Mouse (Mus musculus) MEL (cell line): Measurements from ENCODE around the gene Mcm9. TPM values are rescaled to one million over a fixed set of nuclear protein-coding genes. Genes with fewer than 3 reads are reported as not detected.
A peak's percentile ranks its signal among the peaks of the same experiment; 100 is the strongest.

Source experiments
- DNase-seq: peaks from one replicate; pipeline ENCODE4 v3.0.0; 2011; ENCODE audit warnings: low read depth, low spot score
- H3K27ac ChIP-seq: 2 replicates; pipeline ENCODE4 v1.5.1; 2012; ENCODE audit warnings: low read depth, mild to moderate bottlenecking, control low read depth, low read length, moderate library complexity; ENCODE audit not compliant: control insufficient read depth
- H3K27me3 ChIP-seq, 2 experiments: fragments of 150-350 bp in 1 of 2; sonication (generic) in 1 of 2; 2 replicates each; pipeline ENCODE4 v1.6.1; 2012; ENCODE audit warnings: low read length in 2 of 2, mild to moderate bottlenecking in 2 of 2, improper control_type of control experiment in 1 of 2, moderate library complexity in 1 of 2; ENCODE audit not compliant: insufficient read depth in 2 of 2, control insufficient read depth in 1 of 2
- H3K36me3 ChIP-seq, 2 experiments: 2 replicates each; pipeline ENCODE4 v1.6.1; 2012 to 2014; ENCODE audit warnings: low read length in 2 of 2, improper control_type of control experiment in 1 of 2, inconsistent platforms in 1 of 2, mild to moderate bottlenecking in 1 of 2; ENCODE audit not compliant: insufficient read depth in 2 of 2, control insufficient read depth in 1 of 2
- H3K4me1 ChIP-seq, 2 experiments: fragments of 150-350 bp in 1 of 2; sonication (generic) in 1 of 2; 2 replicates each; pipeline ENCODE4 v1.6.1; 2012; ENCODE audit warnings: low read length in 2 of 2, improper control_type of control experiment in 1 of 2, mild to moderate bottlenecking in 1 of 2; ENCODE audit not compliant: insufficient read depth in 2 of 2, control insufficient read depth in 1 of 2
- H3K4me3 ChIP-seq, 2 experiments: fragments of 150-350 bp in 1 of 2; sonication (generic) in 1 of 2; 2 replicates each; pipeline ENCODE4 v1.5.1; 2012; ENCODE audit warnings: low read depth in 2 of 2, low read length in 2 of 2, mild to moderate bottlenecking in 2 of 2, moderate library complexity in 2 of 2, control low read depth in 1 of 2, improper control_type of control experiment in 1 of 2; ENCODE audit not compliant: control insufficient read depth in 1 of 2, insufficient read depth in 1 of 2
- H3K79me2 ChIP-seq: 2 replicates; pipeline ENCODE4 v1.6.1; 2012; ENCODE audit warnings: mild to moderate bottlenecking, low read length, moderate library complexity; ENCODE audit not compliant: control insufficient read depth, poor library complexity, insufficient read depth
- H3K9ac ChIP-seq: 2 replicates; pipeline ENCODE4 v1.6.1; 2012; ENCODE audit warnings: low read depth, mild to moderate bottlenecking, control low read depth, low read length, moderate library complexity; ENCODE audit not compliant: control insufficient read depth, poor library complexity, severe bottlenecking
- H3K9me3 ChIP-seq: fragments of 150-350 bp; sonication (generic); replicated peaks from 2 replicates; pipeline ENCODE4 v1.6.1; 2012; ENCODE audit warnings: mild to moderate bottlenecking, low read length, improper control_type of control experiment, moderate library complexity; ENCODE audit not compliant: insufficient read depth
- BHLHE40 ChIP-seq: IDR thresholded peaks from 2 replicates; pipeline ENCODE4 v1.6.1; 2012; ENCODE audit warnings: low read depth, mild to moderate bottlenecking, inconsistent platforms, low read length, improper control_type of control experiment, borderline replicate concordance
- CHD1 ChIP-seq: IDR thresholded peaks from 2 replicates; pipeline ENCODE4 v1.6.1; 2012; ENCODE audit warnings: low read depth, mild to moderate bottlenecking, inconsistent platforms, low read length, improper control_type of control experiment
- CHD2 ChIP-seq: IDR thresholded peaks from 2 replicates; pipeline ENCODE4 v1.6.1; 2011; ENCODE audit warnings: low read length, improper control_type of control experiment
- CTCF ChIP-seq, 3 experiments: IDR thresholded peaks in 2 of 3; conservative IDR thresholded peaks in 1 of 3; 2 replicates each; pipeline ENCODE4 v1.5.1; 2011 to 2012; ENCODE audit warnings: low read length in 3 of 3, low read depth in 2 of 3, mild to moderate bottlenecking in 2 of 3, improper control_type of control experiment in 1 of 3, inconsistent platforms in 1 of 3, mixed read lengths in 1 of 3, moderate library complexity in 1 of 3; ENCODE audit not compliant: control insufficient read depth in 1 of 3, insufficient read depth in 1 of 3, poor library complexity in 1 of 3, severe bottlenecking in 1 of 3
- E2F4 ChIP-seq: IDR thresholded peaks from 2 replicates; pipeline ENCODE4 v1.6.1; 2011; ENCODE audit warnings: low read depth, low read length, improper control_type of control experiment, borderline replicate concordance
- ELF1 ChIP-seq: IDR thresholded peaks from 2 replicates; pipeline ENCODE4 v1.6.1; 2014; ENCODE audit warnings: low read depth, mild to moderate bottlenecking, inconsistent platforms, low read length, improper control_type of control experiment, moderate library complexity
- ETS1 ChIP-seq: IDR thresholded peaks from 2 replicates; pipeline ENCODE4 v1.6.1; 2012; ENCODE audit warnings: low read depth, mild to moderate bottlenecking, inconsistent platforms, low read length, improper control_type of control experiment, moderate library complexity
- GABPA ChIP-seq: IDR thresholded peaks from 2 replicates; pipeline ENCODE4 v1.6.1; 2012; ENCODE audit warnings: low read depth, mild to moderate bottlenecking, inconsistent platforms, low read length, improper control_type of control experiment, moderate library complexity
- GATA1 ChIP-seq: IDR thresholded peaks from 2 replicates; pipeline ENCODE4 v1.6.1; 2011; ENCODE audit warnings: low read depth, low read length, improper control_type of control experiment
- HCFC1 ChIP-seq: IDR thresholded peaks from 2 replicates; pipeline ENCODE4 v1.6.1; 2012; ENCODE audit warnings: low read depth, mild to moderate bottlenecking, inconsistent platforms, low read length, improper control_type of control experiment, moderate library complexity
- JUND ChIP-seq: IDR thresholded peaks from 2 replicates; pipeline ENCODE4 v1.6.1; 2011; ENCODE audit warnings: low read depth, mild to moderate bottlenecking, improper control_type of control experiment, low read length
- KAT2A ChIP-seq: conservative IDR thresholded peaks from 2 replicates; pipeline ENCODE4 v1.6.1; 2012; ENCODE audit warnings: low read depth, low read length, improper control_type of control experiment, inconsistent platforms
- MAFK ChIP-seq: IDR thresholded peaks from 2 replicates; pipeline ENCODE4 v1.6.1; 2011; ENCODE audit warnings: low read depth, mild to moderate bottlenecking, low read length, improper control_type of control experiment, borderline replicate concordance
- MAX ChIP-seq: IDR thresholded peaks from 2 replicates; pipeline ENCODE4 v1.6.1; 2011; ENCODE audit warnings: low read length, improper control_type of control experiment
- MAZ ChIP-seq: IDR thresholded peaks from 2 replicates; pipeline ENCODE4 v1.6.1; 2012; ENCODE audit warnings: low read depth, mild to moderate bottlenecking, inconsistent platforms, low read length, improper control_type of control experiment
- MEF2A ChIP-seq: IDR thresholded peaks from 2 replicates; pipeline ENCODE4 v1.6.1; 2014; ENCODE audit warnings: low read depth, mild to moderate bottlenecking, inconsistent platforms, low read length, improper control_type of control experiment; ENCODE audit not compliant: poor library complexity, insufficient replicate concordance, severe bottlenecking; ENCODE audit errors: extremely low read depth
- MXI1 ChIP-seq: IDR thresholded peaks from 2 replicates; pipeline ENCODE4 v1.6.1; 2011; ENCODE audit warnings: mild to moderate bottlenecking, low read depth, low read length, improper control_type of control experiment
- MYB ChIP-seq: IDR thresholded peaks from 2 replicates; pipeline ENCODE4 v1.6.1; 2011; ENCODE audit warnings: mild to moderate bottlenecking, low read depth, low read length, improper control_type of control experiment
- MYC ChIP-seq: IDR thresholded peaks from 2 replicates; pipeline ENCODE4 v1.6.1; 2011; ENCODE audit warnings: low read depth, mild to moderate bottlenecking, low read length, improper control_type of control experiment, moderate library complexity
- NELFE ChIP-seq: IDR thresholded peaks from 2 replicates; pipeline ENCODE4 v1.6.1; 2011; ENCODE audit warnings: low read depth, low read length, improper control_type of control experiment
- NRF1 ChIP-seq: IDR thresholded peaks from 2 replicates; pipeline ENCODE4 v1.6.1; 2014; ENCODE audit warnings: low read depth, mild to moderate bottlenecking, inconsistent platforms, low read length, improper control_type of control experiment, moderate library complexity; ENCODE audit not compliant: poor library complexity, insufficient read depth, severe bottlenecking
- POLR2A ChIP-seq, 2 experiments: IDR thresholded peaks; 2 replicates each; pipeline ENCODE4 v1.6.1; 2011 to 2012; ENCODE audit warnings: low read length in 2 of 2, mild to moderate bottlenecking in 2 of 2, control low read depth in 1 of 2, improper control_type of control experiment in 1 of 2, low read depth in 1 of 2, moderate library complexity in 1 of 2; ENCODE audit not compliant: control insufficient read depth in 1 of 2, insufficient read depth in 1 of 2, poor library complexity in 1 of 2
- POLR2AphosphoS2 ChIP-seq: IDR thresholded peaks from 2 replicates; pipeline ENCODE4 v1.6.1; 2011; ENCODE audit warnings: low read length, improper control_type of control experiment
- RAD21 ChIP-seq: IDR thresholded peaks from 2 replicates; pipeline ENCODE4 v1.6.1; 2011; ENCODE audit warnings: mild to moderate bottlenecking, low read depth, low read length, improper control_type of control experiment
- SIN3A ChIP-seq: IDR thresholded peaks from 2 replicates; pipeline ENCODE4 v1.6.1; 2012; ENCODE audit warnings: low read length, improper control_type of control experiment, inconsistent platforms
- SMC3 ChIP-seq: IDR thresholded peaks from 2 replicates; pipeline ENCODE4 v1.6.1; 2011; ENCODE audit warnings: low read depth, low read length, improper control_type of control experiment
- TAL1 ChIP-seq: IDR thresholded peaks from 2 replicates; pipeline ENCODE4 v1.6.1; 2012; ENCODE audit warnings: mild to moderate bottlenecking, inconsistent platforms, low read length, moderate library complexity, mixed read lengths
- TBP ChIP-seq: IDR thresholded peaks from 2 replicates; pipeline ENCODE4 v1.8.0; 2011; ENCODE audit warnings: low read depth, low read length, improper control_type of control experiment
- TCF12 ChIP-seq: IDR thresholded peaks from 2 replicates; pipeline ENCODE4 v1.6.1; 2014; ENCODE audit warnings: low read depth, mild to moderate bottlenecking, inconsistent platforms, low read length, improper control_type of control experiment, moderate library complexity
- UBTF ChIP-seq: IDR thresholded peaks from 2 replicates; pipeline ENCODE4 v1.6.1; 2012; ENCODE audit warnings: low read depth, mild to moderate bottlenecking, inconsistent platforms, low read length, improper control_type of control experiment, moderate library complexity, borderline replicate concordance; ENCODE audit not compliant: insufficient read depth
- USF1 ChIP-seq: IDR thresholded peaks from 2 replicates; pipeline ENCODE4 v1.6.1; 2014; ENCODE audit warnings: low read depth, mild to moderate bottlenecking, inconsistent platforms, low read length, improper control_type of control experiment, moderate library complexity
- USF2 ChIP-seq, 2 experiments: IDR thresholded peaks; 2 replicates each; pipeline ENCODE4 v1.6.1; 2011 to 2012; ENCODE audit warnings: improper control_type of control experiment in 2 of 2, low read length in 2 of 2, borderline replicate concordance in 1 of 2, inconsistent platforms in 1 of 2, low read depth in 1 of 2, mild to moderate bottlenecking in 1 of 2; ENCODE audit not compliant: insufficient read depth in 1 of 2
- ZC3H11A ChIP-seq: IDR thresholded peaks from 2 replicates; pipeline ENCODE4 v1.6.1; 2012; ENCODE audit warnings: low read depth, mild to moderate bottlenecking, inconsistent platforms, low read length, improper control_type of control experiment
- ZKSCAN1 ChIP-seq: IDR thresholded peaks from 2 replicates; pipeline ENCODE4 v1.6.1; 2012; ENCODE audit warnings: low read depth, mild to moderate bottlenecking, inconsistent platforms, low read length, improper control_type of control experiment, moderate library complexity
- ZMIZ1 ChIP-seq: IDR thresholded peaks from 2 replicates; pipeline ENCODE4 v1.6.1; 2012; ENCODE audit warnings: low read depth, mild to moderate bottlenecking, inconsistent platforms, low read length, improper control_type of control experiment, moderate library complexity
- ZNF384 ChIP-seq: IDR thresholded peaks from 2 replicates; pipeline ENCODE4 v1.6.1; 2012; ENCODE audit warnings: low read depth, mild to moderate bottlenecking, inconsistent platforms, low read length, improper control_type of control experiment
- polyA plus RNA-seq, 2 experiments: library from polyadenylated mRNA; stranded (reverse) in 1 of 2; unstranded in 1 of 2; fragments of >175 nt in 1 of 2; fragments of >200 nt in 1 of 2; gene quantifications; 2 replicates each; pipeline versions ENCODE4 v1.2.1 to v1.2.4; 2012; ENCODE audit warnings: low replicate concordance in 2 of 2, low read depth in 1 of 2; ENCODE audit not compliant: insufficient read length in 2 of 2, insufficient read depth in 1 of 2, missing spikeins in 1 of 2
- total RNA-seq: library from RNA; depleted of rRNA; stranded (reverse); fragments of 300-350 nt; gene quantifications from 2 replicates; pipeline ENCODE4 v1.2.3, GENCODE M21; 2012

Mcm9 gene
- total and polyA plus RNA-seq, 3 experiments: 5.3 to 12.6 TPM; not detected in 1

GRCm38 (mm10) chr10:53525265-53525976, 104.8 kb downstream of the Mcm9 start:
- no peaks in the 10 kb centered on the region for H3K27me3 ChIP-seq
- TF ChIP-seq KAT2A (no peak), E2F4 (no peak), ZMIZ1 (no peak), CHD2 (no peak), BHLHE40 (peak; percentile 34; the same call in 1 of the 2 replicates), MAFK (no peak), MEF2A (no peak), CHD1 (no peak), POLR2AphosphoS2 (no peak), MAZ (no peak), UBTF (no peak), MYB (peak; percentile 70), GABPA (no peak), JUND (no peak; the same call in 1 of the 2 replicates), ZC3H11A (peak; percentile 91), MXI1 (no peak), ELF1 (no peak; the same call in 1 of the 2 replicates), TBP (no peak), ETS1 (peak; percentile 69; the same call in 1 of the 2 replicates), USF2 (IDR thresholded peaks at IDR 0.05; ENCODE audit: borderline replicate concordance in 1 of 2, insufficient read depth in 1 of 2, low read depth in 1 of 2, low read length in 2 of 2) (no peak), POLR2A (IDR thresholded peaks at IDR 0.05; ENCODE audit: control insufficient read depth in 1 of 2, insufficient read depth in 1 of 2, low read depth in 1 of 2, low read length in 2 of 2, poor library complexity in 1 of 2) (no peak), SIN3A (peak; percentile 80), USF1 (no peak), CTCF (IDR thresholded peaks at IDR 0.05 in 2 of 3, conservative IDR thresholded peaks at IDR 0.05 in 1 of 3; ENCODE audit: control insufficient read depth in 1 of 3, insufficient read depth in 1 of 3, low read depth in 2 of 3, low read length in 3 of 3, poor library complexity in 1 of 3, severe bottlenecking in 1 of 3) (peak; percentile 2 to 82 (median 9); a peak in 3 of 6 replicates), SMC3 (peak; percentile 98), RAD21 (peak; percentile 85), TAL1 (no peak), NRF1 (no peak), HCFC1 (peak; percentile 47; the same call in 1 of the 2 replicates), MAX (no peak), GATA1 (peak; percentile 92), NELFE (no peak), MYC (peak; percentile 61; the same call in 1 of the 2 replicates), ZNF384 (peak; percentile 73), ZKSCAN1 (no peak), TCF12 (0 out of 2 replicates have a peak, but pooled peaks have one; percentile 49)

More at GRCm38 (mm10) chr10:53525265-53525976, 104.8 kb downstream of the Mcm9 start:
- Histone ChIP-seq H3K79me2 (no peaks in the 10 kb centered on the region), H3K27ac (peak overlapping the region; percentile 74), H3K4me1 (peaks cover 8 to 17% of the 10 kb centered on the region in 2 experiments), H3K9me3 (no peaks in the 10 kb centered on the region), H3K9ac (no peak overlapping the region), H3K36me3 (peaks cover 0 to 29% of the 10 kb centered on the region in 2 experiments; a peak in 2 of 4 replicates), H3K4me3 (no peak overlapping the region)
- peak; percentile 92 for DNase-seq
